Mouse (Mus musculus): ENCODE data around the gene Tctex1d2.

Tctex1d2 gene

GRCm38 (mm10) chr16:32419517-32420483, at the start of gene Tctex1d2:
Gene Tctex1d2 (plus strand): TSS chr16:32419702.
- DNase-seq (ENCODE audit: low spot score) = peak; percentile 94

DNA sequence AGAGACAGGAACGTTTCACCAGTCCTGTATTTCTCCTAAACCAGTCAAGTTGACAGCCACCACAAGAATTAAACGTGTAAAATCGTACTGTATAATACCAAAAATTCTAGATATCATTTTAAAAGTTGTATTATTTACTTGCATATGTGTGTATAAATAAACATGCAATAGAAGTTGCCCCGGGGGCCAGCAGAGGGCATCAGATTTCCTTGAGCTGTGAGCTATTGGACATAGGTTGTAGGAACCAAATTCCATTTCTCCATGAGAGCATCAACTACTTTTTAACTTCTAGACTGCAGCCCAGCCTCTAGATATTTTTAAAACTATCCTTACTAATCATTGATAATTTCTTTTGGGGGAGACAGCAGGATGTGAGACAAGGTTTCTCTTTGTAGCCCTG, 48.2 kb upstream of the Tctex1d2 start:
- DNase-seq (ENCODE audit: low spot score) = no peak

DNA sequence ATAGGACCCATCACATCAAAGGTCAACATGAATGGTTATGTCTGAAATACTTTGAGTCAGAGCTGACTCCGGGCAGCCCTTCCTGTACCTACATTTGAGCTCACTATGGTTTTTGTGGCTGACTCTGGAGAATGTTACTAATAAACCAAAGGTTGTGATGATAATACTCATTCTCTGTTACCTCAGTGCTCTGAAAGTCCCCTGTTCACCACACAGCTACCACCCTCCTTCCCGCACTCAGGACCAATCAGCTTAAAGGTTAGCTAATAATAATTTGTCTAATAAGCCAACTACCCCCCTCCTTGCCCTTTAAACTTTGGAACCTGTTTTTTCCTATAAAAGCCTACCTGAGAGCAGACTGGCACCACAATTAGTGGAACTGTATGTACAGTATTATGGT, 39.9 kb upstream of the Tctex1d2 start:
- DNase-seq (ENCODE audit: low spot score) = no peak

DNA sequence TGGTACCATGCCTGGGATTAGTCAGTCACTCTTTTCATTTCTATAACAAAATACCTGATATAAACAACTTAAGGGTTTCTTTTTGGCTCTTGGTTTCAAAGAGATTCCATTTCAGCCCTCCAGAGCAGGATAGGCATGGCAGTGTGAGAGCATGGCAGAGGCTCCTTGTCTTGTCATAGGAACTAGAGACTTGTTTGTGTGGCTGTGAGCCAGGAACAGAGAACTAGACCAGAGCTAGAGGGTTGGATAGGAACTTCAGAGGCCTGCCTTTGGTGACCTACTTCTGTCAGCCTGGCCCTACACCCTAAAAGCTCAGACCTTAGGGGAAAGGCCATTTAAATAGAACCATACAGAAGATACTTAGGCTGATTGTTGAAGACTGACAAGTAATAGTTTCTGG, 36.6 kb upstream of the Tctex1d2 start:
- DNase-seq (ENCODE audit: low spot score) = no peak

- no peak for DNase-seq (ENCODE audit: low spot score)
Measured at GRCm38 (mm10) chr16:32384885-32385284, 34.6 kb upstream of the Tctex1d2 start.

DNA sequence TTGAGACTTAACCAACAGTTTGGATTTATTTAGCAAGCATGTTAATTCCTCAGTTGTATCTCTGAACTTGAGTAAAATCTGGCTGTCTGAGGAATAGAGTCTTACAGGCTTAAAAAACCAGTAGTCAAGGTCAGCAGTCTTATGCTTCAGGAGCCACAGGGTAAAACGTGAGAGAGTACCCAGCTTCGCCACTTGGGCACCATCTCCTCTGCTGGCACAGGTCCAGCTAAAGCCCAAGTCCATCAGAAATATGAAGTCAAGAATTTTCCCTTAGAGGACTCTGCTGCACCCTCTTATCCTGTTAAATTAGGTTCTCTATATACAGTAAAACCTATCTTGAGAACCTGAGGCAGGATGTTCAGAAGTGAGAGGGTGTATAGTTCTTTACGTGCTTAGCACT, 32.7 kb upstream of the Tctex1d2 start:
- no peak for DNase-seq (ENCODE audit: low spot score)

GRCm38 (mm10) chr16:32389049-32389448, 30.5 kb upstream of the Tctex1d2 start:
- DNase-seq (ENCODE audit: low spot score) = no peak

GRCm38 (mm10) chr16:32389841-32390240, 29.7 kb upstream of the Tctex1d2 start:
- DNase-seq (ENCODE audit: low spot score) = no peak

DNA sequence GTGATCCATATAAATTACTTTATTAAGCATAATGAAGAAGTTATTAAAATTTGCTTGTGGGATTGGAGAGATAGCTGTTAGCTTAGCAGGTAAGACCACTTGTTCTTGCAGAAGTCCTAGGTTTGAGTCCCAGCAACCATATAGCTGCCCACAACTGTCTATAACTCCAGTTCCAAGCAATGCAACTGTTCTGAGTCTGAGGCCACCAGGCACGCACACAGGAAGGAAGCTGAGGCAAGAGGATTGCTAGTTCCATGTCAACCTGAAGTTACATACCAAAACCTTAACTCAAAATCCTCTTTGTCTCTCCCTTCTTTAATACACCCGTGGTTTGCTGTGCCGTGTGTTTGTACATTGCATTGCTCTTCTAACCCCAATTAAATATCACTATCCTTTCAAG, 28.6 kb upstream of the Tctex1d2 start:
- DNase-seq (ENCODE audit: low spot score) = no peak

DNA sequence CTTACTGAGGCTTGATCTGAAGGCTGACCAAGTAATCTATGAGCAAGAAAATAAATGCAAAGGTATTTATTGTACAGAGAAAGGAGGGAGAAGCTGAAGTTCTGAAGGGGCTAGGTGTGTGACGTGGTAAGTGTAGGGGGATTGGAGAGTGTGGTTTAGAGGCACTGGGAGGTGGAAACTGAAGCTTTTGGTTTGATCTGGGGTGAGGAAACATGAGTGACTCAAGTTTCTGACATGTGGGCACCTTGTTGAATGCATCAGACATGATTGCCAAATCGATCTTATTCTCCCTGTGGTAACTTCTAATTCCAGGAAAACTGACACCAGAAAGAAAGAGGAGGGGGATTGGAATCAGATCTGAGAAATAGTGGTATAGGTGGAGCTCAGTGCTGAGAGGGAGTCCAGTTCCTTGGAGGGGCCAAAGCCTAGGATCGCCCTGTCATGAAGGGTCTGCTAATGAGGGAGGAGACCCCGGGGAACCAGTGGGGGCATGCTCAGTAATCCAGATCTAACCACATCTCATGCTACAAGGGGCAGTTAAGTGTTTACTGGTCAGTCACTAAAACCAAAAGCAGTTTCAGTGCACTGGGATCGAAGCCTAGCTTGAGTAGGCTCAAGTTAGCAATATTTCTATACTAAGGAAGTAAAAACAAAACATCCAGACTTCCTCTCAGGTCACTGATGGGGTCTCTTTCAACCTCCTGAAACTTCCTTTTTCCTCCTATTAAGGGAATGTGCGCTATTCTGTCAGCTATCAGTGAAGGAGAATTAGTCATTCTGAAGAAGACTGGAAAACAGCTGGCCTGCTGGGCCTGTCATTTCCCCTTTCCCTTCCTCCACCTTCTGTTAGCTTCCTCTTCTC, 23.6 kb upstream of the Tctex1d2 start:
- DNase-seq (ENCODE audit: low spot score) = no peak

GRCm38 (mm10) chr16:32396541-32396835, 23.0 kb upstream of the Tctex1d2 start:
- DNase-seq (ENCODE audit: low spot score) = no peak

DNA sequence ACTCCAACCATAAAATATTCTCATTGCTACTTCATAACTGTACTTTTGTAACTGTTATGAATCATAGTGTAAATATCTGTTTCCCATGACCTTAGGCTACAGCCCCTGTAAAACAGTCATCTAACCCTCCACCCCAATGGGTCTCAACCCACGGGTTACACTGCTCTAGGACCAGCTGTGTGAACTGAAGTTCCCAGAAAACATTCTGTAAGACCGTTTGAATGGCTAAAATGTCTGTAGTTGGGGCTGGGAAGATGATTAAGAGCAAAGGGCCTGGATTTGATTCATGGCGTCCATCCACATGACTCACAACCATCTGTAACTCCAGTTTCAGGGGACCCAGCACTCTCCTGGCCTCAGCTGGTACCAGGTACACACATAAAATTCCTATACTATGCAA, 21.3 kb upstream of the Tctex1d2 start:
- no peak for DNase-seq (ENCODE audit: low spot score)

DNA sequence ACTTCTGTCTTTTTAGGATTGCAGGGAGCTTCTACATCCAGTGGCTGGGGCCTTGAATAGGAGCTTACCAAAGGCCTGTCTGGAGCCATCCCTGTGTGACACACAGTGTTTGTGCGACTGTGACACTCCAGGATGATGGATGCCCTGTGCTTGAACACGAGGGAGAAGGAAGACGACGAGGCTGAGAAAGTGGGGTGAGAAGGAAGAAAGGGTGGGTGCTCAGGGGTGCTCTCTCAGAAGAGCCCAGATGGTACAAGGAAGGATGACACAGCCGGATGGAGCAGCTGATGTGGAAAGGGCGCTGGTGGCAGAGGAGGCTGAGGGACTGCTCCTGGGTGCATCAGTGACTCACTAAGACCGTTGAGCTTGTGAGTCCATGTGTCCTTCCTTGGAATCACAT, 19.2 kb upstream of the Tctex1d2 start, which contains the start of gene Tm4sf19:
TSS of gene Tm4sf19 (plus strand) at position 240 of the 400 bp plus-strand sequence.
- DNase-seq (ENCODE audit: low spot score) = no peak

DNA sequence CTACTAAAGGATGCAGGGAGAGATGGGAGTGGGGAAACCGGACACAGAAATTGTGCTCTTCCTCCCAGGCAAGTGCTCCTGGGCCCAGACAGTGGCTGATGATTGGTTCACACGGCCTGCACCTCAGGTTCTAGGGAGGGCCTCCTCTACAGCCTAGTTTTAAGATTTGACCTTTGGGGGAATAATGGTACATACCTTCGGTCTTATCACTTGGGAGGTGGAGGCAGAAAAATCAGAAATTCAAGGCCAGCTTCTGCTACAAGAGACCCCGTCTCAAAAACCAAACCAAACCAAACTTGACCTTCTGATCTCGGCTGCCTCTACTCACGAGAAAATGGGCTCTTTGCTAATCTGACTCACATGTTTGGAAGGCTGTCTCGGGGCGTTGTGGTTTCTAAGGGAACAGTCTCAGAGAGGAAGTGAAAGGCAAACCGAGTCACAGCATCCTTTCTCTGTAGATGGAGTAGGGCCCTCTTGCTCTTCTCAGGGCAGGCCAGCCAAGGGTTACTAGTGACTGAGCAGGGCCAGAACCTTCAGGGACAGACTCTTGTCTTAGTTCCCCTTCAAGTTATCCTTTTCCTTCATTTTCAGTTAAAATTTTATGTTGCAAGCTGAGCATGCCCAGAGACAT, 18.1 kb upstream of the Tctex1d2 start:
- no peak for DNase-seq (ENCODE audit: low spot score)

DNA sequence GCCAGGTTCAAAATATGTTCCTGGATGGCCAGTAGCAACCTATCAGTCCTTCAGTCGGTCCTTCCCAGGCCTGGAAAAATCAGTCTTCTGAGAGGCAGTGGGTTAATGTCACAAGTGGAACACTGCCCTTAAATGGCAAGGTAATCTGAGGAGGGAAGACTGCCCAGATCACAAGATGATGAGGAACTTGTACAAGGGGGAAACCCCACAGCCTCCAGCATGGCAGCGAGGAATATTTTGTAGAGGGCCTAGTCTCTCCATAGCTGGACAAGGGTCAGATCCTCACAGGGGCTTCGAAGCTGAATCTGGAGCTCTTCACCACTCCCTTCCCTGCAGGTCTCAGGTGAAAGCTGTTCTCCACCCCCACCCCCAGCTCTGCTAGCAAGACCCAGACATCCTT, 16.7 kb upstream of the Tctex1d2 start:
- no peak for DNase-seq (ENCODE audit: low spot score)

GRCm38 (mm10) chr16:32405716-32406115, 13.8 kb upstream of the Tctex1d2 start:
- DNase-seq (ENCODE audit: low spot score) = no peak

DNA sequence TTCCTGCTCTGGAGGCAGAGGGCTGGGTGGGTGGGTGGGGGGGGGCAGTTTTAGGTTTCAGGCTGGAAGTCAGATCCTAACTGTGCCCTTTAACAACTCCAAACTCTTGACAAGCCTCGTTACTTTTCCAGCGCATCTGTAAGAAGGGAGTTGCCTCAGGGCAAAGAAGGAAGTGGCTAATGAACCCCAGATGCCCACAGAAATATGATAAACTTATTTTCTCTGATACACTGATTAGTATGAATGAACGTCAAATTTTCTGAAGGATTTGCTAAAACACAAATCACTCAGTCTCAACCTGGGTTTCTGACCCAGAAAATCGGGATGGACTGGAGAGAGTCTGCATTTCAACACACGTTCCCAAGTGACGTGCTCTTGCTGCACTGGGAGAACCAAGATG, 12.8 kb upstream of the Tctex1d2 start:
- no peak for DNase-seq (ENCODE audit: low spot score)

GRCm38 (mm10) chr16:32407730-32408129, 11.8 kb upstream of the Tctex1d2 start:
- DNase-seq (ENCODE audit: low spot score) = no peak

GRCm38 (mm10) chr16:32417457-32417856, 2.0 kb upstream of the Tctex1d2 start:
- no peak for DNase-seq (ENCODE audit: low spot score)

DNA sequence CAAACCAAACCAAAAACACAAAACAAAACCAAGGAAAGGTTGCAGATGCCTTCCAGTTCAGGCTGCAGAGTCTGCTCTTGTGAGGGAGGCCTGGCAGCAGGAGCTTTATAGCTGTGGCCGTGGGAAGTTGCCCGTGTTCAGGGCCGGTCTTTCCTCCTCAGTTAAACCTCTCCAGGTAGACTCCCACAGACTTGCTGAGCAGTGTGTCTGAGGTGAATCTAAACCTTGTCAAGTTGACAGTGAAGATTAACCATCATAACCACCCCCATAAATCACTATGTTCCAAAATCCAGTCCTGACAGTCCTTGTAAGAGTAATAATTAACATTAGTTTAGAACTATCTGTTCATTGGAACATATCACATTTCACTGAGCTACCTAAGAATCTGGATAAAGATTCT, 8.0 kb downstream of the Tctex1d2 start:
- no peak for DNase-seq (ENCODE audit: low spot score)

- DNase-seq (ENCODE audit: low spot score) = peak; percentile 85
Measured at GRCm38 (mm10) chr16:32430474-32431046, 11.1 kb downstream of the Tctex1d2 start, which contains the start of gene Pcyt1a. Gene Pcyt1a (plus strand): TSS chr16:32430921.

DNA sequence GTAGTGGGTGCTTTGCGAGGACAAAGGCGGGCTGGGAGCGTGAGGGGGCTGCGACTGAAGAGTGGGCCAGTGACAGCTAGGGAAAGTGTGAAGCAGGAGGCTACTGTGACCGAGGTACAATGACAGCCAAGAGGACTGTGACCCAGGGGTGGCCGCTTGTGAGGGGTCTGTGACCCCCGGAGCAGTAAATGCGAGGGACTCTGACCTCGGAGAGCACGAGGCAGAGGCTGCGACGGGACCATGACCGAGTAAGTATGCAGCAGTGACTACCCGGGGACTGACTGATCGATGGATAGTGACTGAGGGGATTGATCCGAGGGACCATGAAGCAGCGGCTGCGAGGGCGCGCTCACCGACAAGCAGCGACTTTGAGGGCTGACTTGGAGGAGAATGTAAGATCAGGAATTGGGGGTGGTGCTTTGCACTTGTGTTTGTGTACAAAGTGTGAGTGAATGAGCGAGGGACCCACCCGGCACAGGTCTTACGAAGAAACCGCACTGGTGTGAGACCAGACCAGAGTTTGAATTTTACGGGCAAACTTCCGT, 11.6 kb downstream of the Tctex1d2 start:
- no peak for DNase-seq (ENCODE audit: low spot score)

Measured in ovary, adult 18-20 months (tissue).